Mouse (Mus musculus) testis, adult 2 months (tissue): ENCODE results near the gene 1700001P01Rik.

Experiments used
- CTCF ChIP-seq: fragments of 200-500 bp; IDR thresholded peaks from 2 replicates; pipeline ENCODE4 v1.5.1; 2012; ENCODE audit warnings: low read depth, mild to moderate bottlenecking, inconsistent platforms, low read length, moderate library complexity; ENCODE audit not compliant: control insufficient read depth, insufficient read depth, insufficient replicate concordance
- POLR2A ChIP-seq: fragments of 200-500 bp; IDR thresholded peaks from 2 replicates; pipeline ENCODE4 v1.6.1; 2012; ENCODE audit warnings: low read depth, mild to moderate bottlenecking, inconsistent platforms, low read length, moderate library complexity; ENCODE audit not compliant: control insufficient read depth

GRCm38 (mm10) chr11:97744718-97745330 lies 30.9 kb downstream of the 1700001P01Rik start:
- no peak for TF ChIP-seq CTCF
- TF ChIP-seq POLR2A: peak; percentile 46; the same call in 1 of the 2 replicates
